Mouse (Mus musculus): ENCODE results near the gene Gucy2e. TPM values are rescaled to one million over a fixed set of nuclear protein-coding genes. Genes with fewer than 3 reads are reported as not detected.
A peak's percentile ranks its signal among the peaks of the same experiment; 100 is the strongest.

Gucy2e gene
- polyA plus RNA-seq, 1 experiment from 2014 or later, result 0.07 TPM

DNA sequence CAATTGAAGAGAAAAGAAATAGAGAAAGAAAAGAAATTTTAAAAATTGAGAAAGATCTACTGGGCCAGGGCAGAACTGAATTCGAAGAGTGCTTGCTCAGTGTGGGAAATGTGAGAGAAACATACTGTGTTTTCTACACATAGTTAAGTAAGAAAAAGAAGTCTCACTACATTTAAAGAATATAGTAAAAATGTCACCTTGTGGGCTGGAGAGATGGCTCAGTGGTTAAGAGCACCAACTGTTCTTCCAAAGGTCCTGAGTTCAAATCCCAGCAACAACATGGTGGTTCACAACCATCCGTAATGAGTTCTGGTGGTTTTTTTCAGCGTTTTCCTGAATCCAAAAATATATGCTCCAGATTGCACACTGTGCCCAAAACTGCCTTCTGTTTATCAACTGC is 58.3 kb downstream of the Gucy2e start:
- no peak for DNase-seq (ENCODE audit: low spot score)
- 82% methylated on average over 3 of the region's 3 CpGs for WGBS
- no peak for ATAC-seq (replicated peaks; ENCODE audit: low FRiP score)

DNA sequence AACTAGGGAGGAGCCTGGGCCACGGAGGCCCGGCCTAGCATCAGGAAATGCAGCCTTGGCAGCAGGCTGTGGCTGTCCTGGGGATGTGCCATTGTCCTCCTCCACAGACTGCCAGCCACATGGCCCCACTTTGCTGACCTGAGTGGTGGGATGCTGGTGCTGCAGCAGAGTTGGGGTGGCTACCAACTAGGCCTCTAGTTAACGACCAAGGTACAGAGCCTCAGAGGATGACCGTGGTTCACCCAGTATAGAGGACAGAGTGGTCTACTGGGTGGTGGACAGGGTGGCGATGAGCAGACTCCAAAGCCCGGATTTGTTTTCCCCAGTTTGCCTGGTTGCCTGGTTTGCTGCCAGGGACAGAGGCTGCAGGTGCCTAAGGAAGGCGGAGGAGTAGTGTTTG is 62.1 kb downstream of the Gucy2e start:
- DNase-seq (ENCODE audit: low spot score) (no peak), ATAC-seq (replicated peaks; ENCODE audit: low FRiP score) (no peak)
- no peak overlapping the region for H3K27ac ChIP-seq (ENCODE audit: low read depth, low read length)
- no peaks in the 10 kb centered on the region for H3K9me3 ChIP-seq (ENCODE audit: control insufficient read depth, low read length)
- no peak overlapping the region for H3K4me3 ChIP-seq (ENCODE audit: low read depth, low read length)
- 88% methylated on average over 7 of the region's 7 CpGs for WGBS
- H3K9ac ChIP-seq (ENCODE audit: low read length), result no peak overlapping the region
- H3K27me3 ChIP-seq (ENCODE audit: control insufficient read depth, insufficient read depth, low read length), result no peaks in the 10 kb centered on the region
- H3K36me3 ChIP-seq (ENCODE audit: control insufficient read depth, insufficient read depth, low read length), result no peaks in the 10 kb centered on the region
- H3K4me2 ChIP-seq (ENCODE audit: low read depth, low read length, severe bottlenecking), result no peak overlapping the region
- H3K4me1 ChIP-seq (replicated peaks; ENCODE audit: control insufficient read depth, insufficient read depth, low read length), result no peaks in the 10 kb centered on the region

More for the DNA sequence above, 58.3 kb downstream of the Gucy2e start:
- no peaks in the 10 kb centered on the region for H3K4me1 ChIP-seq (replicated peaks; ENCODE audit: control insufficient read depth, insufficient read depth, low read length)
- H3K9ac ChIP-seq (ENCODE audit: low read length), result no peak overlapping the region
- H3K4me2 ChIP-seq (ENCODE audit: low read depth, low read length, severe bottlenecking), result no peak overlapping the region
- no peak overlapping the region for H3K27ac ChIP-seq (ENCODE audit: low read depth, low read length)
- H3K27me3 ChIP-seq (ENCODE audit: control insufficient read depth, insufficient read depth, low read length), result no peaks in the 10 kb centered on the region
- H3K4me3 ChIP-seq (ENCODE audit: low read depth, low read length), result no peak overlapping the region
- H3K9me3 ChIP-seq (ENCODE audit: control insufficient read depth, low read length), result no peaks in the 10 kb centered on the region
- no peaks in the 10 kb centered on the region for H3K36me3 ChIP-seq (ENCODE audit: control insufficient read depth, insufficient read depth, low read length)

DNA sequence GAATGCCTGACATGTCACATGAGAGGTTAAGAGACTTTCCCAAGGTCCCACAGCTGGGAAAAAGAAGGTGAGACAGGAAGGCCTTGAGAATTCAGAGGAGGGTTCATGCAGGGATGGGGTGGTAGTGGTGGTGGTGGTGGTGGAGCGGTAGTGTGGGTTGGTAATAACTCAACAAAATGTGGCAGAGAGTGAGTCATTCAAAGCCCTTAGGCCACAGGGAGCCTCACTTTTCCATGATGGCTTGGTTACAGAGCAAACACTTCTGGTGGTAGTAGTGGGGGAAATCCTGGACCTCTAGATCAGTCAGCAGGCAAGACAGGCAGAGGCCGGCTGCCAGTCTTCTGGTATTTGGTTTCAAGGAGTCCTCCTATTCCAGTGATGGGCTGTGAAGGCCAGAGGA is 64.2 kb downstream of the Gucy2e start:
- DNase-seq (ENCODE audit: low spot score) (no peak), ATAC-seq (replicated peaks; ENCODE audit: low FRiP score) (no peak)
- H3K27me3 ChIP-seq (ENCODE audit: control insufficient read depth, insufficient read depth, low read length), result no peaks in the 10 kb centered on the region
- H3K4me3 ChIP-seq (ENCODE audit: low read depth, low read length), result no peak overlapping the region
- H3K4me1 ChIP-seq (replicated peaks; ENCODE audit: control insufficient read depth, insufficient read depth, low read length), result no peaks in the 10 kb centered on the region
- no peak overlapping the region for H3K9ac ChIP-seq (ENCODE audit: low read length)
- no peak overlapping the region for H3K27ac ChIP-seq (ENCODE audit: low read depth, low read length)
- WGBS, result 90% methylated on average over 2 of the region's 2 CpGs
- no peaks in the 10 kb centered on the region for H3K9me3 ChIP-seq (ENCODE audit: control insufficient read depth, low read length)
- H3K4me2 ChIP-seq (ENCODE audit: low read depth, low read length, severe bottlenecking), result no peak overlapping the region
- no peaks in the 10 kb centered on the region for H3K36me3 ChIP-seq (ENCODE audit: control insufficient read depth, insufficient read depth, low read length)

DNA sequence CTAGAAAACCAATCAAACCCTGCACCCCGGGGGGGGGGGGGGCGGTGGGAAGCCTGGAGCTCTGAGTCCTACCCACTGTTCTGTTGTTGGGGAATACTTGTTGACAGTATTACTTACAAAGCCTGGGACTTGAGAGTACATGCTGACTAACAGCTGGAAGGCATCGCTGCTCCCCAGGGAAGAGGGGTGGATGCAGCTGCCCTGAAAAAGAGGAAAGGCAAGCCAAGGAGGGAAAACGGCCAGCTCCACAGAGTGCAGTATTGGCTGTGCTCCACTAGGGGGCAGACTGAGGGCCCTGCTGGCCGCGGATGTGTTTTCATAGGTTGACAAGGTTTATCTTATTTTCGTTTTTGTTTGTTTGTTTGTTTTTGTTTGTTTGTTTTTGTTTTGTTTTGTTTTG is 65.2 kb downstream of the Gucy2e start:
- Histone ChIP-seq H3K36me3 (ENCODE audit: control insufficient read depth, insufficient read depth, low read length) (no peaks in the 10 kb centered on the region), H3K4me1 (replicated peaks; ENCODE audit: control insufficient read depth, insufficient read depth, low read length) (no peaks in the 10 kb centered on the region), H3K27me3 (ENCODE audit: control insufficient read depth, insufficient read depth, low read length) (no peaks in the 10 kb centered on the region), H3K9me3 (ENCODE audit: control insufficient read depth, low read length) (no peaks in the 10 kb centered on the region), H3K9ac (ENCODE audit: low read length) (no peak overlapping the region), H3K27ac (ENCODE audit: low read depth, low read length) (no peak overlapping the region), H3K4me2 (ENCODE audit: low read depth, low read length, severe bottlenecking) (no peak overlapping the region), H3K4me3 (ENCODE audit: low read depth, low read length) (no peak overlapping the region)
- DNase-seq (ENCODE audit: low spot score), result peak; percentile 75
- ATAC-seq (replicated peaks; ENCODE audit: low FRiP score), result no peak
- WGBS, result 27% methylated on average over 7 of the region's 7 CpGs

DNA sequence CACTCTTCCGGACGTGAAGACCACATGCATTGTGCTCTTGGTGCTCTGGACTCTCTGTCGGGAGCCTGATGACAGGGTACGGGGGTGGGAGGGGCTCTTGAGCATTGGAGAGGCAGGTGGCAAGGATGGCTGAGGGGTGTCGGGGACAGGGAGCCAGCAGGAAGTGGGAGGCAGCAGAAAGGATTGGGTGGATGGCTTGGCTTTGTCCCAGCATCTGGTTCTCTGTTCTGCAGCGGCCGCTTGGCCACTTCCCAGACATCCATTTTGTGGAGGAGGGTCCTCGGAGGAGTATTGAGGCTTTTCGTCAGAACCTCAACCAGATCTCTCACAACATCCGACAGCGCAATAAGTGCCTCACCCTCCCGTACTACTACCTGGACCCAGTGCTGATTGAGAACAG is 67.5 kb downstream of the Gucy2e start:
- 93% methylated on average over 12 of the region's 12 CpGs for WGBS
- Histone ChIP-seq H3K27ac (ENCODE audit: low read depth, low read length) (no peak overlapping the region), H3K9me3 (ENCODE audit: control insufficient read depth, low read length) (no peaks in the 10 kb centered on the region), H3K9ac (ENCODE audit: low read length) (no peak overlapping the region), H3K4me1 (replicated peaks; ENCODE audit: control insufficient read depth, insufficient read depth, low read length) (no peaks in the 10 kb centered on the region), H3K4me2 (ENCODE audit: low read depth, low read length, severe bottlenecking) (no peak overlapping the region), H3K36me3 (ENCODE audit: control insufficient read depth, insufficient read depth, low read length) (no peaks in the 10 kb centered on the region), H3K27me3 (ENCODE audit: control insufficient read depth, insufficient read depth, low read length) (no peaks in the 10 kb centered on the region), H3K4me3 (ENCODE audit: low read depth, low read length) (no peak overlapping the region)
- no peak for ATAC-seq (replicated peaks; ENCODE audit: low FRiP score)
- DNase-seq (ENCODE audit: low spot score), result no peak

Other genes with a start within 250 kb of the Gucy2e start
- gene Pfas, start 228.6 kb downstream of the Gucy2e start, polyA plus RNA-seq (2014; fragmentation: Nextera tagmentation; extraction: Ambion mirVana), result 48.2 and 55.8 TPM in 2 replicates
- gene Ctc1, start 221.1 kb downstream of the Gucy2e start, polyA plus RNA-seq (2014; fragmentation: Nextera tagmentation; extraction: Ambion mirVana), result 94.0 and 95.7 TPM in 2 replicates
- gene Aurkb, start 191.4 kb downstream of the Gucy2e start, polyA plus RNA-seq (2014; fragmentation: Nextera tagmentation; extraction: Ambion mirVana), result 199 and 209 TPM in 2 replicates
- 7.9 and 9.2 TPM in 2 replicates for gene Borcs6, start 177.3 kb downstream of the Gucy2e start, polyA plus RNA-seq (2014; fragmentation: Nextera tagmentation; extraction: Ambion mirVana)
- 60.3 and 60.6 TPM in 2 replicates for gene Tmem107, start 166.2 kb downstream of the Gucy2e start, polyA plus RNA-seq (2014; fragmentation: Nextera tagmentation; extraction: Ambion mirVana)
- 95.9 and 98.4 TPM in 2 replicates for gene Vamp2, start 148.5 kb downstream of the Gucy2e start, polyA plus RNA-seq (2014; fragmentation: Nextera tagmentation; extraction: Ambion mirVana)
- gene Per1, start 141.8 kb downstream of the Gucy2e start, polyA plus RNA-seq (2014; fragmentation: Nextera tagmentation; extraction: Ambion mirVana), result 8.2 and 10.0 TPM in 2 replicates
- 0.11 and 0.24 TPM in 2 replicates for gene Hes7, start 116.6 kb downstream of the Gucy2e start, polyA plus RNA-seq (2014; fragmentation: Nextera tagmentation; extraction: Ambion mirVana)
- gene 9130213A22Rik, start 114.4 kb downstream of the Gucy2e start, polyA plus RNA-seq (2014; fragmentation: Nextera tagmentation; extraction: Ambion mirVana), result 0.39 TPM in 1 of 2 replicates, not detected in the other
- not detected in 2 replicates for gene Aloxe3, start 111.1 kb downstream of the Gucy2e start, polyA plus RNA-seq (2014; fragmentation: Nextera tagmentation; extraction: Ambion mirVana)
- 0.08 TPM in 1 of 2 replicates, not detected in the other for gene Alox12b, start 80.0 kb downstream of the Gucy2e start, polyA plus RNA-seq (2014; fragmentation: Nextera tagmentation; extraction: Ambion mirVana)
- gene Alox8, start 39.2 kb downstream of the Gucy2e start, polyA plus RNA-seq (2014; fragmentation: Nextera tagmentation; extraction: Ambion mirVana), result 0.08 and 0.11 TPM in 2 replicates
- 31.7 and 32.1 TPM in 2 replicates for gene Cntrob, start 86.7 kb upstream of the Gucy2e start, polyA plus RNA-seq (2014; fragmentation: Nextera tagmentation; extraction: Ambion mirVana)
- 188 and 196 TPM in 2 replicates for gene Trappc1, start 86.9 kb upstream of the Gucy2e start, polyA plus RNA-seq (2014; fragmentation: Nextera tagmentation; extraction: Ambion mirVana)
- gene Kcnab3, start 89.2 kb upstream of the Gucy2e start, polyA plus RNA-seq (2014; fragmentation: Nextera tagmentation; extraction: Ambion mirVana), result 3.5 and 3.7 TPM in 2 replicates
- 25.7 and 30.1 TPM in 2 replicates for gene Rnf227, start 103.4 kb upstream of the Gucy2e start, polyA plus RNA-seq (2014; fragmentation: Nextera tagmentation; extraction: Ambion mirVana)
- 53.0 and 61.4 TPM in 2 replicates for gene Chd3, start 132.4 kb upstream of the Gucy2e start, polyA plus RNA-seq (2014; fragmentation: Nextera tagmentation; extraction: Ambion mirVana)
- gene Naa38, start 158.5 kb upstream of the Gucy2e start, polyA plus RNA-seq (2014; fragmentation: Nextera tagmentation; extraction: Ambion mirVana), result 105 and 109 TPM in 2 replicates
- gene Cyb5d1, start 158.6 kb upstream of the Gucy2e start, polyA plus RNA-seq (2014; fragmentation: Nextera tagmentation; extraction: Ambion mirVana), result 43.7 and 44.4 TPM in 2 replicates
- 15.6 and 18.5 TPM in 2 replicates for gene Tmem88, start 161.2 kb upstream of the Gucy2e start, polyA plus RNA-seq (2014; fragmentation: Nextera tagmentation; extraction: Ambion mirVana)
- 40.9 and 41.0 TPM in 2 replicates for gene Kdm6b, start 176.6 kb upstream of the Gucy2e start, polyA plus RNA-seq (2014; fragmentation: Nextera tagmentation; extraction: Ambion mirVana)

Data from forebrain, embryonic 11.5 days (tissue).